Mouse (Mus musculus): Measurements from ENCODE around the gene Prkab1. TPM values are rescaled to one million over a fixed set of nuclear protein-coding genes. Genes with fewer than 3 reads are reported as not detected.

Prkab1 gene
- 43.6 TPM for polyA plus RNA-seq (2014; fragmentation: Illumina TruSeq; extraction: RNeasy Lipid Tissue Mini Kit (QIAGEN cat#74804); ENCODE audit: low read depth, low replicate concordance)

GRCm38 (mm10) chr5:116024327-116024739 lies at the start of gene Prkab1:
Gene Prkab1 (minus strand): TSS chr5:116024508.

Other genes starting within 250 kb of the Prkab1 start
- gene Cit, start 179.2 kb downstream of the Prkab1 start, polyA plus RNA-seq (2014; fragmentation: Illumina TruSeq; extraction: RNeasy Lipid Tissue Mini Kit (QIAGEN cat#74804); ENCODE audit: low read depth, low replicate concordance), result 0.65 TPM
- not detected for gene Tmem233, start 58.7 kb upstream of the Prkab1 start, polyA plus RNA-seq (2014; fragmentation: Illumina TruSeq; extraction: RNeasy Lipid Tissue Mini Kit (QIAGEN cat#74804); ENCODE audit: low read depth, low replicate concordance)